Mouse (Mus musculus) c-Kit-negative CD71-positive TER-119-positive erythroid progenitor cells, embryonic 14.5 days (primary cell): ENCODE results near the gene Gm11232.

Source experiments
- DNase-seq: peaks from one replicate; pipeline ENCODE4 v3.0.0-alpha.2; 2013; ENCODE audit warnings: low read depth, low spot score

Gm11232 gene

GRCm38 (mm10) chr4:71757865-71758264 is at the start of gene Gm11232:
Gm11232 (minus strand) TSS chr4:71757965.
- no peak for DNase-seq

GRCm38 (mm10) chr4:71805977-71806534 is 48.3 kb upstream of the Gm11232 start:
- DNase-seq = no peak

GRCm38 (mm10) chr4:71765529-71765928 is 7.8 kb upstream of the Gm11232 start:
- DNase-seq = no peak

GRCm38 (mm10) chr4:71765071-71765470 is 7.3 kb upstream of the Gm11232 start:
- DNase-seq = no peak

GRCm38 (mm10) chr4:71756441-71757221 is 1.1 kb downstream of the Gm11232 start:
- no peak for DNase-seq

- no peak for DNase-seq
These were observed 12.0 kb downstream of the Gm11232 start for GRCm38 (mm10) chr4:71745741-71746140.

- no peak for DNase-seq
These were observed 21.2 kb downstream of the Gm11232 start for GRCm38 (mm10) chr4:71736529-71736928.

GRCm38 (mm10) chr4:71735261-71735660 is 22.5 kb downstream of the Gm11232 start:
- no peak for DNase-seq

DNA sequence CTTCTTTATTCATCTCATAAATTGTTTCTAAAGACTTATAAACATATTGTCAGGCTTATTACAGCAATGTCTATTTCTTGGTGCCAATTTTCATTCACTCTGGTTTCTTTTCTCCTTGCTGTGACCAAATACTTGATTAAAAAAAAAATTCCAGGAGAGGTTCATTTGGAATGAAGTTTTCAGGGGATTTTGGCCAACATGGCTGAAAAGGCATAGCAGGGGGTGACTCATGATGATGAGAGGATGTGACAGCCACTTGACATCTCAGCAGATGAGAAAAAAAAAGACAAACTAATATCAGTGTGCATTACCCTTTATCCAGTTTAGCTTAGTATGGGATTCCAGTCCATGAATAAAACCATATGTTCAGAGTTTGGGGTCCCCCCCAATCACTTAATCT is 28.4 kb downstream of the Gm11232 start:
- DNase-seq = no peak

DNA sequence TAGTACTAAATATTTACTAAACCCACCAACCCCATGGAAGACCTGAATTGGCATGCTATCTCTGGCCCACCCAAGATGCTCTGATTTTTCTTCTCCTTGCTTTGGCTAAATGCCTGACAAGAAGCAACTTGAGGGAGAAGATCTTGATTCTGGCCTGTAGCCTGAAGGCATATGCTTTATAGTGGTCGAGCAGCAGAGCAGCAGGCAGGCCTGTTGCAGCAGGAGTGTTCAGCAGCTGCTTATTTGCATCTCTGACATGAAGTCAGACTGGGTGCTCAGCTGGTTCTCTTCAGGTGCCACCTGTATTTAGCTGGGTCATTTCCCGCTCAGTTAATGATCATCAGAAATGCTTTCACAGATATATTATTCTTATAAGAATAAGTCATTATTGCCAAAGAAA is 30.2 kb downstream of the Gm11232 start:
- no peak for DNase-seq

DNA sequence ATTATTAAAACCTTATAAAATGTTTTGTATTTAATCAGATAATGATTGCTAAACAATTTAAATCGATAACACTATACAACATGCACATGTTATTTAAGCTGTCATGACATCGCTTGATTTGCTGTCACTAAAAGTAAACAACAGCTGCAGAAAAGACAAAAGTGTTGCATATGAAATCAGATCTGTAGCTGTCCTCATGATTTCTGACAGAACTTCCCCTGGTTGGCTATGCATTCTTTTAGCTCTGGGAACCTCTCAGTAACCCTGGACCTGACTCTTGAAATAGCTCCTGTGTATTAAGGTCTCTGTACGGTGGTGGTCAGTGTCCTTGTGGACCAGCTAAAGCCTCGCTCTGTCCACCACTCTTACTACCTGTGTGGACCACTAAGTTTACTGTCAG is 30.7 kb downstream of the Gm11232 start:
- DNase-seq = no peak

- DNase-seq = no peak
These were observed 31.9 kb downstream of the Gm11232 start for GRCm38 (mm10) chr4:71725889-71726288.
